Mouse (Mus musculus) gastrocnemius, postnatal 25 days (tissue): ENCODE results near the gene Fam110a. TPM values are rescaled to one million over a fixed set of nuclear protein-coding genes. Genes with fewer than 3 reads are reported as not detected.

Experiments
- DNase-seq: peaks from one replicate; pipeline ENCODE4 v3.0.0; 2022
- total RNA-seq, 2 experiments: library from RNA; stranded (reverse); gene quantifications; 1 replicate in 1 of 2; 2 replicates in 1 of 2; pipeline ENCODE4 v1.2.3; 2021

The Fam110a gene
- total RNA-seq, 2 experiments from 2014 or later = 2.2 to 2.9 TPM

DNA sequence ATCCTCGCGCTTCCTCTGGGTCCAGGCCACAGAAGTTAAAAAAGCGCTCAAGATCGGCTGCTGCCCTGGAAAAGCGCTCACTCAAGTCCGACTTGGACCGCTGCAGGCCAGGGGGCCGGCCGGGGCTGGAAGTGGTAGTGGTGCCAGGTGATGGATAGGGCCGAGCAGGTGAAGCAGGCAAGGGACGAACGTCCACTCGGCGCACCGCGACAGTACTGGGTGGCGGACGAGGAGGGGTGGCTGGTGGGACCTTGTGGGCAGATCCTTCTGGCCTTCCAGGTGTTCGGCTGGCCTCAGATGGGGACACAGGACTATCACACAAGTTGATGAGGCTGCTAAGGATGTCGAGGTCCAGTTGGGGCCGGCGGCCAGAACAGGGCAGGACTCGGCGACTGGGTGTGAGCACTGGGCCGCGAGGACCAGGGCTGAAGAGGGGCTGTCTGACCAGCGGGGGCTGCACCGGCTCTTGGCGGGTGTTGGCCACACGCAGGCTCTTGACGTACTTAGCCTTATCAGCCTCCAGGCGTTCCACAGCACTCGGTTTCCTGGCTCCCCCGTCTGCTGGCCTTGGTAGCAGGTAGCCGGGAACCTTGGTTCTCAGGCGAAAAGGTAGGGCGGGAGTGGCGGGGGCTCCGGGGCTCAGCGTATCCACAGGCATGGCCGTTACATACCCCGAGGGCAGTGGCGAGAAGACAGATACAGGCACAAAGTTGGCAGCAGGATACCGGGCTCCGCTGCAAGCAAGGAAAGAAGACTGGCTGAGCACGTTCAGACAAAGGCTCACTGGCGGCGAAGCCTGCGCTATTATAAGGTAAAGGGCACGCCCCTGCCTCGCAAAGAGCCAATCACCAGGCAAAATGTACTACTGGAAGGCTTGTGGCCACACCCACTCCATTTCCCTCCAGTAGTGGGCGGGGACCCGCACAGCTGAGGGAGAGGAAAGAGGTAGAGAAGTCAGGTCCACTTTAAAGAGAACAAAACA lies 9.5 kb downstream of the Fam110a start:
- peak; percentile 64 for DNase-seq

DNA sequence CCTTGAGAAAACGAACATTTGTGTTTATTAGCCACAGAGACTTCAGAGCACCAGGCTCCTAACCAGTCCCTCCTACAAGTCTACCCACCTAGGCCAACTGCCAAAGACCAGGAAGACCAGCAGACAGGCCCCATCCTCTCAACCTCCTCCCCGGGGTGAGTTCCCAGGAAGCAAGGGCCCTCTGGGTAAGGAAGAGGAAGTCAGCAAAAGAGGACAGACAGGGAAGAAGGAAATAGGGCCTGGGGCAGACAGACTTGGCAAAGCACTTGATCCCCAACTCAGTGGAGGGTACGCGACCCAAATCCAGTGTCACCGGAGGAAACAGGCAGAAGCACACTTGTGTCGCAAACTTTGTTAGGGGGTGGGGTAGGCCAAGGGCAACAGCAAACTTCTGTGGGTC lies 10.6 kb downstream of the Fam110a start:
- no peak for DNase-seq

DNA sequence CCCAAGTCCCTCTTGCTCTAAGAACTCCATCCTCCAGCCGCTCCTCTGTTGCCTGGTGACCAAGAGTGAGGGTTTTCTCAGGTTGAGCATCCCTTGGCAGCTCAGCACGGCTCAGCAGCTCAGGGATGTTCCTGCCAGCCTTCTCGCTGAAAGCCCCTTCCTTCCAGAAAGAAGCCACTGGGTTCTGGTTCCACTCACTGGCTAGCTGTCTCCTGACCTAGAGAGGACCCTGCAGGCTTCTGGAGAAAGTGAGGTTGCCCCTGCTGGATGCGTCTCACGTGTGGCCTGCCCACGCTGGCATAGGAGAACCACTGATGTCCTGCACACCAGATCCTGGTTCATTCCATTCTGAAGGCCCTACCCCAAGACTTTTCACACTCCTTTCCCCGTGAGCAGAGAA lies 11.0 kb downstream of the Fam110a start:
- no peak for DNase-seq

DNA sequence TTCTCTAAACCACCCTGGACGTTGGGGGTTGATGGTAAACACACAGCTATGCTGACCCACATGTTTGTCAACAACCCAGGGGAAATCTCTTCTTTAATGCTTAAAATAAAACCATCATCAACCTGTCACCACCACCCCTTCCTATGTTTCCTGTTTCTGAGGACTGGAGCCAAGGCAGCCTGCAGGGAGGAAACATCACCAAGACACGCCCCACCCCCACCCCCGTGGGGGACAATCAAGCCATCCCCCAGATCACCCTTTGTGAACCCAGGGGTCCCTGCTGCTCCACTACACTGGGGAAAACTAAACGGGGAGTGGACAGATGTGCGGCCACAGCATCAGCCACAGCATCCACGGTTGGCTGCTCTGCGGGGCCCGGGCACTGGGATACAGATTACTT lies 11.6 kb downstream of the Fam110a start:
- DNase-seq = no peak

DNA sequence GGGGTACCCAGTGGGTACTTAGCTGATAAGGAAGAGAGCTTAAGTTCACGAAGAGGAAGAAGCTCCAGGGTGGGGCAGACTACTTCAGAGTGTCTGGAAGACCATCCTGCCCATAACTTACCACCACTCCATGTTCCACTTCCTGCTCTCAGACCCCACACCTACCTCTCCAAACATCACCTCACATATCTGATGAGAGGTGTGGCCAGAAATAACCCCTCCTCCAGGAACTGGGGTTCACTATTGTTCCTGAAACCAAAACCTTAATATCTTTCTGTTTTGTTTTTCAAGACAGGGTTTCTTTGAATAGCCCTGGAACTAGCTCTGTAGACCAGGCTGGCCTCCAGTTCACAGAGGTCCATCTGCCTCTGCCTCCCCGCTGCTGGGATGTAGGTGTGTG lies 12.2 kb downstream of the Fam110a start:
- no peak for DNase-seq

DNA sequence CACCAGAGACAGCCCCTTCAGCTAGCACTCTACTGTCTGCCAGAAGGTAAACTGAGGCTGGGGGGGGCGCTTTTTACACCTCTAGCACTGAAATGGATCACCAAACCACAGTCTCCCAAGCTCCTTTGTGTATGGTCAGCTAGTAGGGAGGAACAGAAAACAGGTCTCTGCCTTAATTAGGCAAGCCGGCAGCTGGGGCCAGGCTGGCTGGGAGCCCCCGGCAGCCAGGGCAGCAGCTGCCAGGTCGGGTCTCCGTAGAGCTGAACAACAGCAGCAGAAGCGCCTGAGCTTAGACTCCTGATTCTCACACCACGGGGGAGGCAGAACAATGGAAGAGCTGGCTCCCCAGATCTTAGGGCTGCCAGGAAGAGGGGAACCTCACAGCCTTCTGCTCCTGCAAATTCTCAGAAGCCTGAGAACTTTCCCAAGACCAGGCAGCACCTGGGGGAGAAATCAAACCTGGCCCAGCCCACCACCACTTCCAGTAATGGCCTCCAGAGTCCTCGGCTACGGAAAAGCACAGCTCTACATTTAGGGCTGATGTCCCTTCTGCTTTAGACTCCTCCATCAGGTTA lies 12.8 kb downstream of the Fam110a start:
- no peak for DNase-seq

DNA sequence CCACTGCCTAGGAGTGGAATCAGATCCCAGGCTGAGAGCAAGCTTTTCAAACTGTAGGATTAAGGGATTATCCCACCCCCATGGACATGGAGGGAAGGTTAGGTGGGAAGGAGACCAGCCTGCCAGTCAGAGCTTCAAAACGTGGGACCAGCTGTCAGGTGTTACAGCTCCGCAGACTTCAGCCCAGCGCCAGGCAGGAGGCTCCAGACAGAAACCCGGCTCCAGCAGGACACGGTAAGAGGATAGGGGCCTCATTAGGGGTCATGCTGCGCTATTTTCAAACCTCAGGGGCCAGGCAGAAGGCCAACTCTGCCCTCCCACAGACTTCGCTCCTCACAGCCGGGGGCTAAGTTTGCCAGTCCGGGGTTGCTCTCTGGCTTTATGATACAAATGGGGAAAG lies 16.0 kb downstream of the Fam110a start:
- no peak for DNase-seq

DNA sequence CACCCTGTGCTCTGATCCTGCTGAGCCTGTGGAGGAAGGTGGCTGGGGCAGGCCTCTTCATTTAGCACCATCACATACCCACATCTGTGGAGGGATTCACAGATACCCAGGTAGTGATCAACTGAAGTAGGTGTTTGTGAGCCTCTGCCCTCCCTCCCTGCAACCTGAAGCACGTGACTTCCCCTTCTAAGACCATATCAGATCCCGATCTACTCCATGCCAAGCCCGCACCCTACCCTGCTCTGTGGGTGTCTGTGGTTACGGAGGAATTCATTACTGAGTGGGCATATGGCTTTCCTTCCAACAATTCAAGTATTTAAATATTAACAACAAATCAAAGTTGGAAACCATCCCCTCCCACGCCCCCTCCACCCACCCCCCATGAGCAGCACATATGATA lies 16.7 kb downstream of the Fam110a start:
- no peak for DNase-seq

DNA sequence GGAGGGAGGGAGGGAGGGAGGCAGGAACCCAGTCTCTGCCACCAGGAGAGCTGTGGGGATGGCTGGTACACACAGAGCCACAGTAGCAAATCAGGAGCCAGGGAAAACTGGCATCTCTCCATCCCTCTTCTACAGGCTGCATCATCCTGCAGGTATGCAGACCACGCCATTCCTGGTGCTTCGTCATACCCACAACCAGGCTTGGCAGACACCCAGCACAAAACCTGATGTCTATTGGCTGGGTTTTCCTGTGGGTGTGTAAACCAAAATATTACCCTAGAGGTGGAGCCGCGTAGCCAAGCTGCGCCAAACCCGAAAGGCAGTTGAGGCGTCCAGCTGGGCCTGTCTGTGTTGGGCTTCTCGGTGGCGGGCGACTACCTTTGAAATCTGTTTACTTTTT lies 17.5 kb downstream of the Fam110a start:
- DNase-seq = no peak

DNA sequence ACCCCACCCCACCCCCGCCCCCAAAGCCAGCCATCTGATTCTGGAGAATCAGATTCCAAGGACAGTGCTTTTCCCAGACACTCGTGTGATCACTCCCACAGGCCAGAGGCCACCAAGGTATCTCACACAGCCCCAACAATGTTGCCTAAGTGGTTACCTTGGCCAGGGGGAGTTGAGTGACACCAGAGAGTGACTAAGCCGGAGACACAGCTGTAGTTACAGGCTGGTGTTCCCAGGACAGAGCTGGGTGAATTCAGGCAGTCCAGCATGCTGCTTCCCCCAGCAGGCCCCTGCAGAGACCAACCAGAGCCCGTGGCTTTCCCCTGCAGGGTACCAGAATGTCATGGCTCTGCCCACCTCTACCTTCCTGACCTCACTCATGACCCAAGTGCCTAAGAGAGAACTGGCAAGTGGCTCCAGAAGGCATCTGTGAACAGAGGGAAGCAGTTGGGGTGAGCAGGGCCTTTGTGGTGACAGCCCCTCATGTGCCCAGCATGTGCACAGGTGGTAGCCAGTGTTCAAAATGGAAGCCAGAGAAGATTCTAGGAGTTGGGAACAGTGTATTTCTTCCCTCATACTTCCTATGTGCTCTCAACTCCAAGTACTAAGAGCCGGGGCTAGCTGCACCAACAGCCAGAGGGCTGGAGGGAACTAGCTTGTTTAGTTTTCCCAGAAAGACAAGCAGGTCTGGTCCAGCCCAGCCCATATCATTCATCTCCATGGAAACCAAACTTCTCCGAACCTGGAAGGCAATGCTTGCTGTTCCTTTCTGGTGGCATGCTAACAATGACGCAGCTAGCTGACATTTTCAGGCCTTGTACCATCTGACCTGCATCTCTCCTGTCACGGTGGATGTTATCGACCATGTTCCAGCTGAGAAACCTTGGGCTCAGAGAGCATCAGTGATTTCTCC lies 18.5 kb downstream of the Fam110a start:
- DNase-seq = no peak

DNA sequence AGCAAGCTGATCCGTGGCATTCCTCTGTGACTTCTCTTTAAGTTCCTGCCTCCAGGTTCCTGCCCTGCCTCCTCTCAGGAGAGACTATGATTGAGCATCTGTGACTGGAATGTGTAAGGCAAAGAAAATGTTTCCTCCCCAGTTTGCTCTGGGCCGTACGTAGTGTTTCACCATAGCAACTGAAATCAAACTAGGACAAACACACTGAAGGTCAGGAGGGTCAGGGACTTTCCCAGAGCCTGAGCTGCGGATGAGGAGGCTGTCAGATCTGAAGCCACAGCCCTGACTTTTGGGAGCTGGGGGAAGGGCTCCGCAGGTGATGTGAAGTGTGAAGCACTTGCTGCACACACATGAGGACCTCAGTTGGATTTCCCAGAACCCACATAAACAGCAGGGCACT lies 20.7 kb downstream of the Fam110a start:
- DNase-seq = no peak

DNA sequence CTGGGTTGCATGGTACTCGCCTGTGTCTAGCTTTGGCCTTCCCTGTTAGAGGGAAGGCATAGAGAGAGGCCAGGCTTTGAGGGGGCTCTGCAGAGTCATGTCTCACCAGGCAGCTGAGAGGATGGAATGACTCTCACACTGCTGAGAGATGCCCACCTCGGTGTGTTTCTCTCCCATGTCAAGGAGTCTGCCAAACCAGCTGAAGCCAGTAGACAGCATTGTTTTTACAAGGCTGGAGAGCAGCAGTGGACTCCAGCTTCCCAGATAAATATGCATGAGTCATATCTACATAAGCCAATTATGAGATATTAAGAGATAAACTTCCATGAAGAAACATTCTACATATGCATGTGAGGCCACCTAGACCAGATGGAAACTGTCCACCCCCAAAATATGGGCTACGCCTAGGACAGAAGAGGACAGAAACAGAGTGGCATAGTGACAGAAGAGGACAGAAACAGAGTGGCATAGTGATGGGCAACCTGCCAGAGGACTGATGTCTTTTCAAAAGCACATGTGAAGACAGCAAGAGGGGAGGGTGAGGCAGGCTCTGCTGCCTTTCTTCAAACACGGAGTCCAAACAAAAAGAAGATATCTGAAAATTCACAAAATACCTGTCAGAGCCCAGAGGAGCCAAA lies 23.4 kb downstream of the Fam110a start:
- no peak for DNase-seq

DNA sequence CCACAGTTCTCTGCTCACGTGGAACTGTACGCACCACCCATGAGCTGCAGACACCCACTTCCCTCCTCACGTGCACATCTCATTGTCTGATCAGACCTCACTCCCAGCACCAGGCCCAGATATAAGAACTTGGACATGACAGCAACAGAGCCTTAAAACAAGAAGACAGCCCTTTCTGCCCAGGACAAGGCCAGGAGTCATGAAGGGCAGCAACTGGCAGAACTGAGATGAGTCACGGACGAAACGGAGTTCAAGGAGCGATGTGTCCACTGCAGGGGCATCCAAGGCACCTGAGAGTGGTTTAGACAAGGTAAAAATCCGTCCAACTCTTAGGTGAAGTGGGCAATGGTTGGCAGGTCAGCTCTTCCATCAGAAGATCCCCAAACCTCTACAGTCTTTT lies 26.4 kb downstream of the Fam110a start:
- no peak for DNase-seq

DNA sequence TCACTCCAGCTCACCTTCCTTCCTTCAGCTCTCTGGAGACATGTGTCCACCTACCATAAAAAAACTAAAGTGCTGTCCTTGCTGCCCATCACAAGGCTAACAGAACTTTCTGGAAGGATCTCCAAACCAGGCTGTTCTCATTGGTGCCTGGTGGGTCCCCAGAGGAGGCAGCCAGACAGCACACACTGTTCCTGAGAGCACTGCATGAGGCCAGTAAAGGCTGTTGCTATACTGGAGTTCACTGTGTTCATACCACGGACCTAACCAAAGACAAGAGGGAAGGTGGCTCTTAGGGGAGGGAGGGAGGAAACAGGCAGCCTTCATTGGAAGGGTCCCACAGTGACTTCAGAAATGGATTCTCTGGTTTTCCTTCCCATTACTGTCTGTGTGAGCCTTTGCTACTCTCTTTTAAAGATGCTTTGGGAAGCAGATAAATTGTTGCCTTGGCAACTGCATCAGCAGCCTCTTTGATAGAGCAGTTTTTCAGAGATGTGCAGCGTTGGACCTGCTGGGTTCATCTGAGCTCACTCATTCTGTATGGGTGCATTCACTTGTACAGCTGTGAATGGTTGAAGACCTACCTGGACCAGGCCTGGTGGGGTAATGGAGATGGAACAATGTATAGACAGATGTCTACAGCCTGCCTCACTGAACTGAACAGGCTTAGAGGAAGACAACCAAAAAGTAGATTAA lies 30.8 kb downstream of the Fam110a start:
- no peak for DNase-seq

DNA sequence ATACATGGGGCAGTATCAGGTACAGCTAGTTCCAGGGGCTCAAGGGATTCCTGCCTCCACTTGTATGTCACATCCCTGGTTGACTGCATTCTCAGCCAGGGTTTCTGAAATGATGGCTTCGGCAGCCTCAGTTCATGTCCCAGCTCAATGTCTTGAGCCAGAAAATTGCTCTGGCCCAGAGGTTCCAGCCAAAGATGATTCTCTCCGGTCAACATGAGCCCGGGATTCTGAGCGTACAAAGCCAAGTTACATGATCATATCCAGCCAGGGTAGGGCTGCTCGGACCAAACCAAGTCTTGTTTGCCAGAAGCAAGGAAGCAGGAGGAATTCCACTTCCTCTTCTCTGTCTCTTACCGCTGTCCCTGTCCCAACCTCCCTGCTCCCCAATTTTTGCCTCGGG lies 31.7 kb downstream of the Fam110a start:
- peak; percentile 53 for DNase-seq

DNA sequence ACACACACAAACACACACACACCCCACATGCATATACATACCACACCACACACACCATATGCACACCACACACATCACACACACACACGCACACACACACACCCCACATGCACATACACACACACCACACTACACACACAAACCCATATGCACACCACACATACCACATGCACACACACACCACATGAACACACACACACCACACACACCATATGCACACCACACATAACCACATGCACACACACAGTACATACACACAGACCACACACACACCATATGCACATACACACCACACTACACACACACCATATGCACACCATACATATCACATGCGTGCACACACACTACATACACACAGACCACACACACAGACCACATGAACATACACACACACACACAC lies 32.4 kb downstream of the Fam110a start:
- DNase-seq = no peak

DNA sequence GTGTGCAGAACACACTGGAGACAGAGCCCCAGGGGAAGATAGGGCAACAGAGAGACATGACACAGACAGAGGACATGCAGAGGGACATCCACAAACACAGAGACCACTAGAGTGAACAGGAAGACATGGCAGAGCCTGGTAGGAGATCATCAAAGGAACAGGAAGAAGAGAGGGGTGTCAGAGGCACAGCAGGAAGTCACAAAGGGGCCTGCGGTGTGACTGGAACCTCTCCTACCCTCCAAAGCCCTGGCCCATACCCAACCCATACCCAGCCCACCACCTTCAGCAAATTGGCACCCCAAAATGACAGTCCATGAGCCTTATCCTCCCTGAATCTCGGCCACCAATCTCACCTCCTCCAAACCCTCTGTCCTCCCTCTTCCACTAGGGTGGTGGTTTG lies 35.9 kb downstream of the Fam110a start:
- no peak for DNase-seq

DNA sequence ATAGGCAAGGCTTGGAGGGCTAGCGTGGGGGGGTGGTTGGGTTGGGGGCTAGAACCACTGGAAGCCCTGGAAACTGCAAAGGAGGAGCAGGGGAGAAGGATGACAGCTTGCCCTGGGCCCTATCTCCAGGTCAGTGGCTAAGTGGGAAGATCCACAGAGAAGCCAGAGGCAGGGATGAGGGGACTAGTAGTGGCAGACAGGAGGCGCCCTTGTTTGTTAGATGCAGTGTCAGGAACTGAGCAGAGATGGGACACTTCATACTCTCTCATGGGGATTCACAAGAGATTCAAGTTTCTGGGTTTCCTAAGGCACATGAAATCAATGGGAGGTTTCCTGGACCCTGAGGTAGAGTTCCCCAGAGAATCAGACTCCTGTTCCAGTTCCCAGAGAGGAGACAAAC lies 38.8 kb downstream of the Fam110a start:
- DNase-seq = no peak

DNA sequence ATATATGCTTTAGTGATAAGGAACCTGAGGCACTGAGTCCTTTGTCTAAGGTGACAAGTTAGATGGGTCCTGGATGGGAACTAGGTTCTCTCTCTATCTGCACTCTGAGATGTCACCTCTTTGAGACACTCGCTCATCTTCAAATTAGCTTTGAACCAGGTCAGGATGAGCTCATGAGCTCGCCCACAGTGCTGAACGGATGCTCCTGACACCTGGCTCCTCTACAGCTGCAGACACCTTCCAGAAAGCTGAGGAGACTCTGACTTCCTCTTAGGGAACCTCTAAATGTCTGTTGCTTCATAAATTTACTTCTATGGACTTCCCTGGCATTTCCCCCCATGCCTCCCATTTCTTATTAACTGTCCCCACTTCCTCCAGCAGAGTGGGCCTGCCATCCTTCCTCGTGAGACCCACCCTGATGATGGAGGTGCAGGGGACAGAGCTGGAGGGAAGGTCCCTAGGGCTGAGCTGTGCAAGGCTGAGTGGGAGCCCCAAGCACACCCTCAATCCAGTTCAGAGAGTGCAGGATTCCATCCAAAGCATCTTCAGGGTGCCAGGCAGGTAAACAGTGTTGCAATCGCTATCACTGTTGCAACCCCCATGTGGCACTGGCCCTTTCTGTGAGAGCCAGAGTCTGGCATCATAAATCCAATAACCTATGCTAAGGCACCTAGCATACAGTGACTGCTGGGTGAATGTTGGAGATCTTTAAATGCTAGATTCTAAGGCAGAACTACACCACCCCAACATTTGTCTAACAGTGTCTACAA lies 40.2 kb downstream of the Fam110a start:
- no peak for DNase-seq

DNA sequence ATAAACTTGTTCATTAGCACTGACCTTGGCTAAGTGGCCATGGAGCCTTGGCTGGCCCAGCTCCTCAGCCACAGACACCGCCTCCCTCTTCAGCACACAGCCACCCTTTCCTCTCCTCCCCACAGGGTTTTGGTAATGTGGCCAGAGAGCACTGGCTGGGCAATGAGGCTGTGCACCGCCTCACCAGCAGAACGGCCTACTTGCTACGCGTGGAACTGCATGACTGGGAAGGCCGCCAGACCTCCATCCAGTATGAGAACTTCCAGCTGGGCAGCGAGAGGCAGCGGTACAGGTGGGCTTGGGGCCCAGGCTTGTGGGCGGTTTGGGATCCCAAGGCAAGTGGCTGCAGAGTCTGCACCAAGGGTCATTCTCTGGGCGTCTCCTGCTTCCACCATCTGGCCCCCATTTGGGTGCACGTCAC lies 41.2 kb downstream of the Fam110a start:
- peak; percentile 55 for DNase-seq

DNA sequence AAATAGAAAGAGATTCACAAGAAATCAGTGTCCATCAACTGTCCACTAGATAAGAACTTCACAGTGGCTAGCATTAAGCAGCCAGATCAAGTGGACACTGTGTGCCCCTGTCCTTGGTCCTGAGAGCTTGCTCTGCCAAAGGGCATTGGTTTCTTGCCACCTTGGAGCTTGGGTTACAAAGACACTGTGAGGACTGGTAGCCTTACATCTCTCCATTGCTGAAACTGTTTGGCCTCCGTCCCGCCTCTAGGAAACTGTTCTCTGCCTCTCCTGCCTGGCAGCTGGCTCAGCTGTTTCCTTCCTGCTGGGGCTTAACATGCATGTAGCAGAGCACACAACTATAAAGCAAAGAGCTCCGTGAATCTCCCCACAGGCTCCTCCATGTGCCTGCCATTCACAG lies 42.1 kb downstream of the Fam110a start:
- DNase-seq = peak; percentile 83
